Mouse (Mus musculus): ENCODE data around the gene Trpt1. TPM values are rescaled to one million over a fixed set of nuclear protein-coding genes. Genes with fewer than 3 reads are reported as not detected.

The Trpt1 gene
- total RNA-seq, 2 experiments from 2014 or later, result 18.4 to 19.5 TPM

- peak; percentile 94 to 98 for DNase-seq (ENCODE audit: low spot score in 2 of 2)
Measured at GRCm38 (mm10) chr19:7039841-7040636, 44.1 kb downstream of the Trpt1 start, which contains the start of gene Stip1. TSS of gene Stip1 (minus strand) at chr19:7039967.

- DNase-seq (ENCODE audit: low spot score in 2 of 2), result no peak
Measured at GRCm38 (mm10) chr19:7040637-7041130, 44.8 kb downstream of the Trpt1 start.

GRCm38 (mm10) chr19:7041171-7041570 lies 45.2 kb downstream of the Trpt1 start:
- DNase-seq (ENCODE audit: low spot score in 2 of 2), result no peak

GRCm38 (mm10) chr19:7044279-7044678 lies 48.3 kb downstream of the Trpt1 start:
- no peak for DNase-seq (ENCODE audit: low spot score in 2 of 2)

- no peak for DNase-seq (ENCODE audit: low spot score in 2 of 2)
Measured at GRCm38 (mm10) chr19:7044706-7045105, 48.8 kb downstream of the Trpt1 start.

Other genes starting within 250 kb of the Trpt1 start
- 10 to 100 TPM; 17.8 to 18.7 TPM for gene Rps6ka4, start 155.5 kb upstream of the Trpt1 start, total RNA-seq (2021)
- gene Ccdc88b, start 137.9 kb upstream of the Trpt1 start, total RNA-seq (2021), result 1 to 10 TPM; 1.3 to 2.9 TPM
- gene Trmt112, start 86.4 kb upstream of the Trpt1 start, total RNA-seq (2021), result 10 to 100 TPM; 54.7 to 56.4 TPM
- 100 to 1,000 TPM; 137 to 142 TPM for gene Prdx5, start 86.0 kb upstream of the Trpt1 start, total RNA-seq (2021)
- gene Esrra, start 74.3 kb upstream of the Trpt1 start, total RNA-seq (2021), result 10 to 100 TPM; 44.1 to 44.7 TPM
- not detected for gene Catsperz, start 70.8 kb upstream of the Trpt1 start, total RNA-seq (2021)
- under 1 TPM in 1 of 2 experiments, not detected in 1; 0.39 TPM for gene Kcnk4, start 61.6 kb upstream of the Trpt1 start, total RNA-seq (2021)
- gene Bad, start 54.3 kb upstream of the Trpt1 start, total RNA-seq (2021), result 10 to 100 TPM; 31.6 to 34.4 TPM
- gene Gpr137, start 53.7 kb upstream of the Trpt1 start, total RNA-seq (2021), result 10 to 100 TPM; 13.7 to 14.4 TPM
- 100 to 1,000 TPM; 364 to 392 TPM for gene Ppp1r14b, start 21.2 kb upstream of the Trpt1 start, total RNA-seq (2021)
- gene Plcb3, start 19.7 kb upstream of the Trpt1 start, total RNA-seq (2021), result 10 to 100 TPM; 22.2 to 23.9 TPM
- 10 to 100 TPM; 25.3 to 28.6 TPM for gene Fkbp2, start 15.6 kb upstream of the Trpt1 start, total RNA-seq (2021)
- gene Vegfb, start 8.5 kb upstream of the Trpt1 start, total RNA-seq (2021), result 10 to 100 TPM; 68.0 to 73.0 TPM
- 10 to 100 TPM; 32.3 to 34.2 TPM for gene Dnajc4, start 3.6 kb upstream of the Trpt1 start, total RNA-seq (2021)
- gene Nudt22, start within 50 bp of the Trpt1 start, total RNA-seq (2021), result 10 to 100 TPM; 17.1 to 23.6 TPM
- gene Fermt3, start 23.3 kb downstream of the Trpt1 start, total RNA-seq (2021), result 1 to 10 TPM; 5.3 to 5.4 TPM
- gene Stip1, start 43.8 kb downstream of the Trpt1 start, total RNA-seq (2021), result 100 to 1,000 TPM; 122 to 129 TPM
- gene Macrod1, start 60.7 kb downstream of the Trpt1 start, total RNA-seq (2021), result 100 to 1,000 TPM; 233 to 237 TPM
- 1 to 10 TPM in 1 of 2 experiments, under 1 TPM in 1; 0.91 to 1.4 TPM for gene Flrt1, start 109.6 kb downstream of the Trpt1 start, total RNA-seq (2021)
- 10 to 100 TPM; 73.9 to 79.3 TPM for gene Otub1, start 210.2 kb downstream of the Trpt1 start, total RNA-seq (2021)
- 100 to 1,000 TPM; 437 to 448 TPM for gene Cox8a, start 221.5 kb downstream of the Trpt1 start, total RNA-seq (2021)
- 10 to 100 TPM; 20.1 to 22.4 TPM for gene Naa40, start 245.1 kb downstream of the Trpt1 start, total RNA-seq (2021)